Mouse (Mus musculus) spleen, adult 2 months (tissue): ENCODE measurements at regions not wholly inside any gene's neighbourhood (a gene's known extent, or its start where the extent isn't known, plus 50 kb on each side); places are given as distances from the start of the nearest gene placed in this dataset.

Experiments used
- CTCF ChIP-seq: fragments of 200-500 bp; IDR thresholded peaks from 2 replicates; pipeline ENCODE4 v1.5.1; 2011; ENCODE audit warnings: mild to moderate bottlenecking, inconsistent platforms; ENCODE audit not compliant: insufficient read depth, insufficient read length, insufficient replicate concordance; ENCODE audit errors: extremely low read depth
- POLR2A ChIP-seq: fragments of 200-500 bp; IDR thresholded peaks from 2 replicates; pipeline ENCODE4 v1.6.1; 2011; ENCODE audit warnings: low read depth, low read length, inconsistent platforms

GRCm38 (mm10) chr12:71460643-71461042 is 151.0 kb downstream of the Dact1 start:
- TF ChIP-seq CTCF (no peak), POLR2A (no peak)
